Mouse (Mus musculus): ENCODE results near the gene Wdr81.

Gene Wdr81

DNA sequence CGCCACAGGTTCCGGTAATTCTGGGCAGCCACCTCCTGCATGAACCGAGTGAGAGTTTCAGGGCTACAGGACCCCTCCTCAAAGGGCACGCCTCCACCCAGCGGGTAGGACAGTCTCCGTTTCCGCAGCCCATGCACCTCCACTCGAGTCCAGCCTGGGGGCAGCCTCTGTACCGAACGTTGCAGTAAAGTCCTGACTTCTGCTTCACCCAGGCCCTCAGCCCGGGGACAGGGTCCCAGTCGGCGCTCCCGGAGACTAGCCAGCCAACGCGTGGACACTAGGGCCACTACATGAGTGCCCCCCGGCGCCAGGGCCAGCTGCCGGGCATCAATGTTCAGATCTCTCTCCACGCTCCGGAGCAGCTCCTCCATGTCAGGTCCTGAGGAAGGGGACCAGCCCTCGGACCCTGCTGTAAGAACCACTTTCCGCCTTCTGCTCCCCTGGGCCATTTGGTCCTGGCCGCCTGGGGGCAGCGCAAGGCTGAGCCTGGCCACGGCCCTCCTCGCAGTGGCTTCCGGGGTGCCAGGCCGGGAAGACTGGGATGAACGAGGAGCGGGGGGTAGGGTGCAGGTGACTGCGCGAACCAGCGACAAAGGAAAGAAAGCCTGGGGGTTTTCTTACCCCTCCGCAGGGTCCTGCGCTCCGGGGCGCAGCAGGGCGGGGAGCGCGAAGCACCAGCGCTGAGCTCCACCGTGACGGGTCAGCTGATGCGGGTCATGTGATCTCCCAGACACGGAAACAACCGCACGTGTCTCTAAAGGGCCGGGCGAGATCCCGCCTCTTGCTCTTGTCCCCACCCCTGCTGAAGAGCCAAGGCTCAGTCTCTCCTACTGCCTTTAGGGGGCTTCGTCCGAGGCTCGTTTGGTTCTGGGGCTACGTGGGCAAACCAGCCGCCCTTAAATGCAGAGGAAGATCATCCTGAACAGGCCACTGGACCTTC lies at the start of gene Wdr81:
TSS of gene Wdr81 (minus strand) at position 727 of the 940 bp plus-strand sequence.
- DNase-seq: peak; percentile 99

DNA sequence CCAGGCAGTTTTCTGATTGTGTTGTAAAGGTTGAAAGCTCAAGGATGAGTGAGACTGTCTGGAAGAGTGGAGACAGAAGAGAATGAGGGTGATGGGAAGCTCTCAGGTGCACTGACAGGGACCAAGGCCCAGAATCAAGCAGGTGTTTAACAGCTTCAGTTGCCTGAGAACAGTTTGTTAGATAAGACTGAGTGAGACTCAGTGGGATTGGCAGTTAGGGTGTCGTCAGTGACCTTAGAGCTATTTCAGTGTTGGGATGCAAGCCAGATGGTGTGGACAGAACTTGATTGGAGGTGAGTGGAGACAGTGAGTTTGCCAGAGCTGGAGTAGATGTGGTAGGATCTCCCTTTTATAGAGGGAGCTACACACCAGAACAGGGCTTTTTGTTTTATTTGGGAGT lies 43.6 kb upstream of the Wdr81 start:
- DNase-seq: peak; percentile 96

- peak; percentile 74 for DNase-seq
Observed at GRCm38 (mm10) chr11:75494296-75495049, 40.0 kb upstream of the Wdr81 start.

- DNase-seq: no peak
Observed at GRCm38 (mm10) chr11:75487496-75487895, 33.0 kb upstream of the Wdr81 start.

GRCm38 (mm10) chr11:75486601-75487285 lies 32.2 kb upstream of the Wdr81 start, which contains the start of gene Prpf8:
Gene Prpf8, plus strand, starts transcription at chr11:75486816.
- DNase-seq: peak; percentile 100

DNA sequence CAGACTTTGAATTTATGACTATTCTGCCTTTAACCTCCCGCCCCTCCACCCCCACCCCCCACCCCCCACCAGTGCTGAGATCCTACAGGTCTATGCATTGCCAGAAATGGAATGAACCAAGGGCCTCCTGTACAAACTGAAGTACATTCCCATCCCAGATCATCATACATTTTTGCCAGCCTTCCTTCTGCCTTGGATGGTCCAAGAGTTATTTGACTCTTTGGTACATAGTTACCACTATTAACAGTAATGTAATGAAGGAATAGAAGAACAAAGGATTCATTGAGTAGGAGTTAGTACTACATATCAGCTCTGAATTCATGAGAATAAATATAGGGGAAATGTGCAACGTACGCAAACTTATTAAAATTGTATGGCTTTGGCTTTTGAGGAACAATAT lies 31.7 kb upstream of the Wdr81 start:
- DNase-seq: no peak

GRCm38 (mm10) chr11:75473376-75473775 lies 18.9 kb upstream of the Wdr81 start:
- no peak for DNase-seq

GRCm38 (mm10) chr11:75472469-75473081 lies 18.1 kb upstream of the Wdr81 start:
- DNase-seq: peak; percentile 63

- DNase-seq: no peak
Observed at GRCm38 (mm10) chr11:75470675-75471074, 16.2 kb upstream of the Wdr81 start.

GRCm38 (mm10) chr11:75469261-75469660 lies 14.7 kb upstream of the Wdr81 start:
- DNase-seq: no peak

- DNase-seq: no peak
Observed at GRCm38 (mm10) chr11:75468410-75468809, 13.9 kb upstream of the Wdr81 start.

DNA sequence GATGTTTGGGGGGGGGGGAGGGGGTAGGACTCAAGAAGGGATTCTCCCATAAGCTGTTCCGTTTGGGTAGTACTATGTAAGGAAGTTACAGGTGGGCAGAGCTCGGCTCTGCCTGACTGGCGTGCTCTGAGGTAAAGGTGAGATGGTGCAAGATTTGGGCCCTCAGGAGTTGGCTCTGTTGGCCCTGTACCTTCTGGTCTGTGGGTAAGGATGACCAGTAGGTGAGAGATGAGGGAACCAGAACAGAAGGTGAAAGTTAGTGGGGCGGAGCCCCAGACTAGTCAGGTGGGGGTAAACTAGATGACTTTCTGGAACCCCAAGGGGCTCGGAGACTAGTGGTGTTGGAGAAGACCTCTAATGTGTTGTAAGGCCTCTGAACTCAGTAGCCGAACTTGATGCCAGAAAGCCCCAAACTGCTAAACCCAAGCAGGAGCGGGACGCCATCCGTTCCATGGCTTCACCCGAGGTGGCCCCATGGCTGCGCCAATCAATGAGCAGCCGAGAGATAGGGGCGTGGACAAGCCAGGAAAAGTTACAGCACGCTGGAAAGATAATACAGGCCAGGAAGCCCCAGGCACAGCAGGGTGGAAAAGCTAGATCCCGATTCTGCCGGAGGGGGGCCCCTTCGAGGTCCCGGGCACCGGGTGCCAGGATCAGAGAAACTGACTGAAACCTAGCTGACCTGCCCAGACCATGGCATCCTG lies 13.1 kb upstream of the Wdr81 start:
- DNase-seq: peak; percentile 99

DNA sequence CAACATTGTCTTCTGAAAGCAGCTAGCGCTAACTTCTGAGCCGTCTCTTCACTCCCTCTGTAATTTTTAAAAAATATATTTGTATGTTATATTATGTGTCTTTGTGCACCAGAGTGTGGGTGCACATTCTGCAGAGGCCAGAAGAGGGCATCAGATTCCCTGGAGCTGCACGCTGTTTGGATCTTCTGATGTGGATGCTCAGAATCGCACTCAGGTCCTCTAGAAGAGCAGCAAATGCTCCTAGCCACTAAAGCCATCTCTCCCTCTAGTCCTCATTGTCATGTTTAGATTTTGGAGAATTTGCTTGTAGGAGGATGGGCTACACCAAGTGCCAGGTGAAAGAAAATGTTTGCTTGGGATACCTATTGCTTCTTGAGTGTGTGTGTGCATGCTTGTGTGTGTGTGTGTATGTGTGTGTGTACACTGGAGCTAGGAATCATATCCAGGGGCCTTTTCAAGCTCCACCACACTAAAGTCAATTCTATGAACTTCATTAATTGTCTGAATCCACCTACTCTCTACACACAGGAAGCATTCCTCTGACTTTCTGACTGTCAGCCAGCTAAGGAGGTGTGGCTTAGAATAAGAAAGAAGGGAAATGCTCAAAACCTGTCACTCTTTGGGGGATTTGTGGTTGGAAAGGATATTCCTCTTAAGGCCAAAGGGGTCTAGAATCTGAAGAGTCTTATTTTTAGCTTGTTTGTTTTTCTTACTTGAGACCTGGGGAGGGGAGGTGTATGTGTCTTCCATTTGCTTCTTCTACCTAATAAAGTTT lies 12.4 kb upstream of the Wdr81 start:
- no peak for DNase-seq

DNA sequence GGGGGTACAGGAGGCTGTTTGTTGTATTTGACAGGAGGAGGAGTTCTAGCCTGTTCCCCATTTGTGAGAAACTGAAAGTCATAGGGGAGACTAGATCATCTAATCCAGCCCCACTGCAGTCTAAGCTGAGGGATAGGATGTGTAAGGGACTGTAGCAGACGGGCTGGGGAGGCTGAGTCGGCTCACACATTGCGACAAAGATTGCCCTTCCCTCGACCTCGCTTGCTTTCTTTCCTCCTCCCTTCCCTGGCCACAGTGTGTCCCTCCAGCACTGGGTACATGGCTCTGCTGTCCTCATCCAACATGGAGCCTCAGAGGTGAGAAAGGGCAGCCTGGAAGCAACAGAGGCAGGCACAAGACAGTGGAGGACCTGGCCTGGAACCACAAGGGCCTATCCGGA lies 10.5 kb upstream of the Wdr81 start:
- no peak for DNase-seq

- DNase-seq: no peak
Observed at GRCm38 (mm10) chr11:75464417-75464816, 9.9 kb upstream of the Wdr81 start.

DNA sequence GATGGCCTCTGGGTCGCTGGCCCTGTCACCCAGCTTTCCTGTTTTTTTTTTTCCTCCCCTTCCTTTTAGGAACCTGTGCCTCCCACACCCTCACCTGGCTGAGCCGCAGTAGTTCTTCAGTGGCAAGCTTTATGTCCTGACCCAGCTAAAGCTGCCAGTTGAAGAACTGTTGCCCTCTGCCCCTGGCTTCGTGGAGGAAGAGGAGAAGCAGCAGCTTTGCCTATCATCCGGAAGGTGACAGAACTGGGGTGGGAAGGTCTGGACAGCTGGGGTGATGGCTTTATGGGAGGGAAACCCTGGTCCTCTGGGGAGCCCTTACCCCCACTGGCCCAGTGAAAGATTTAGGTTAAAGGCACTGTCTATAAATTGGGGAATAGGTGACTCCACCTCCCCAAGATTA lies 9.1 kb upstream of the Wdr81 start:
- DNase-seq: peak; percentile 95

DNA sequence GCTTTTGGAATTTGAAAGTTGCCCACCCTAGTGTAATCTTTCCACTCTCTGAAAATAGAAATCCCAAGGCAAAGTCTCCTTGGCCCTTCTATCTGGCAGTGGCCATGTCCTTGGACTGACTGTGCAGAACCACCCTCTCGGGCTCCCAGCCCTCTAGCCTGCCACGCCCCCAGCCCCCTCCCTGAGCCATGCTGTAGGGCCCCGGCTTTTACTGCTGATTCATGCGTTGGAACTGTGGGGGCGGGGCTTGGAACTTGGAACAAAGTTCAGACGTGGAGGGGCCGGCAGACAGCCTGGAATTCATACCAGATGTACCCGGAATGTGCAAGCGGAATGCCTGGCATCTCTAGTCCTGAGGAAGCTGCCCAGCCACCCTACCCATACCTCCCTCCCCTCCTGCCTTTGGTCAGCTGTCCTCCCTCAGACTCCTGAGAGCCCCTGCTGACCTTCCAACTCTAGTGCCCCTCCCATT lies 8.4 kb upstream of the Wdr81 start:
- peak; percentile 99 for DNase-seq

GRCm38 (mm10) chr11:75462253-75462783 lies 7.8 kb upstream of the Wdr81 start:
- DNase-seq: peak; percentile 100

DNA sequence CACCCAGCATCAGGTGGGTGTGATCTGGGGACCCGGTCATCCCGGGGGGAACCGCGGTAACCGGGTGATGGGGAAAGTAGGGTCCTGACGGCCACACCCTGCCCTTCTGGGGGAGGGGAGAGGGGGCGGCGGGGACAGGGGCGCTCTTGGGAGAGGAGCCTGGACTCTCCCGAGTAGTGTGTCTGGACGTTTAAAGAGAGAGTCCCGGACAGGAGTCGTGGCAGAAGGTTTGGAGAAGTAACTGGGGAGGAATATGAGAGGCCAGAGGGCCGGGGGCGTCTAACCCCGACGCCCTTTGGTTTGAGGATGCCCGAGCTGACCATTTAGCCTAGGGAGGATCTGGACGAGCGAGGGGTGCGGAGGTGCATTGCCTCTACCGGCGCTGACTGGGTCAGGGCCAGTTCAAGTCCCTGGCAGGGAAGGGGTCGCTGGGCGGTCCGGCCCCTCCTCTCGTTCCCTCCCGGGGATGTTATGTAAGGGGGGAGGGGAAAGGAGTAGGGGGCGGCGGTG lies 7.3 kb upstream of the Wdr81 start:
- DNase-seq: no peak
